Mouse (Mus musculus) bone marrow, adult 2 months (tissue): ENCODE measurements around the gene Kalrn.

Experiments
- CTCF ChIP-seq: fragments of 200-500 bp; IDR thresholded peaks from 2 replicates; pipeline ENCODE4 v1.5.1; 2011; ENCODE audit warnings: low read length, control low read depth; ENCODE audit not compliant: control insufficient read depth, insufficient read depth
- POLR2A ChIP-seq: fragments of 200-500 bp; IDR thresholded peaks from 2 replicates; pipeline ENCODE4 v1.6.1; 2011; ENCODE audit warnings: low read depth, mild to moderate bottlenecking, control low read depth, low read length, borderline replicate concordance; ENCODE audit not compliant: control insufficient read depth

GRCm38 (mm10) chr16:34592696-34593095 lies 19.4 kb upstream of the Kalrn start:
- TF ChIP-seq CTCF = no peak
- TF ChIP-seq POLR2A = no peak
